Comparison of ENCODE assay signal across 8 mouse cellular contexts in the genomic region with DNA sequence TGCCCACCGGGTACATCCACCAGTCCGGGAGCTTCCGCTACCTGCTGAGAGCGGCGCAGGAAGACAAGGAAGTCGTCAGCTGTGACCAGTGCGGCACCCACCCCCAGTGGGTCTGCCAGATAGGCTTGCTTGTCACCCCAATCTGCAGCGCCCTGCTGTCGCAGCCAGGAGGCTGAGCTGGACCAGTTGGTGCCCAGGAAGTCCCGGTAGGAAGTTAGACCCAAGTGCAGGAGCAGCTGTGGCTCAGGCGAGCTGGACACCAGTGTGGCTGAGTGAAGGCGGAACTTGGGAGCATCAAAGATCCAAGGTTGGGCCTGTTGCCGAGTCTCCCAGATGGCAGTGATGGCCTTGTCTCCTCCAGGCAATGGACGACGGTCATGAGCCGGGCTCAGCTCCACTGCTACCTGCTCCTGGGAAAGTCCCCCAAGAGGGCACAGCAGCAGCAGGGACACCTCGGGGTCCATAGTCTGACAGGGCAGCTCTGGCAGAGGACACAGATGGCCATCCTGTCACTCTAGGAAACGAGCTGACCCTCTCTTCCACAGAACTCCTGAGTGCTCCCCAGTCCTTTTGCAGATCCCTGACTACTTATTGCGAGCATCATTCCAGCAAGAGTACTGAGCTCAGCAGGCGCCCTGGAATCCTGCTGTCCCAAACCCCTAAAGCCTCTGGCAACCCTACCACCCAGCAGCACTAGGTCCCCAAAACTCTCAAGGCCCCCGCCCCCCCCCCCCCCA. TPM values are rescaled to one million over a fixed set of nuclear protein-coding genes. Genes with fewer than 3 reads are reported as not detected.
A peak's percentile ranks its signal among the peaks of the same experiment; 100 is the strongest.
DNase-seq lines count a peak whose midpoint lies in the region; ATAC-seq and TF ChIP-seq lines count a peak whose summit lies in the region.

No protein-coding gene starts in this region.

- peak overlapping the region; percentile 80 for H3K4me3 ChIP-seq in layer of hippocampus, adult 2 months
- peak overlapping the region; percentile 64 for H3K4me3 ChIP-seq in forebrain, embryonic 13.5 days
- H3K4me3 ChIP-seq in limb, embryonic 15.5 days, result peak overlapping the region; percentile 63

- peaks cover 51% of the 10 kb centered on the region for H3K4me1 ChIP-seq in forebrain, embryonic 13.5 days
- H3K4me1 ChIP-seq in limb, embryonic 15.5 days, result peaks cover 43% of the 10 kb centered on the region

- peak overlapping the region; percentile 74 for H3K9ac ChIP-seq in forebrain, embryonic 13.5 days
- H3K9ac ChIP-seq in limb, embryonic 15.5 days, result peak overlapping the region; percentile 52

- ATAC-seq in forebrain, embryonic 13.5 days, result no peak
- ATAC-seq in limb, embryonic 15.5 days (ENCODE audit: insufficient number of reproducible peaks, low FRiP score, low TSS enrichment, low read depth), result no peak

- H3K27ac ChIP-seq in layer of hippocampus, adult 2 months, result peak overlapping the region; percentile 87
- 0 out of 2 replicates have a peak overlapping the region, but pooled peaks have one; percentile 7 for H3K27ac ChIP-seq in forebrain, embryonic 13.5 days
- H3K27ac ChIP-seq in limb, embryonic 15.5 days, result peak overlapping the region; percentile 43; the same call in 1 of the 2 replicates

- WGBS in forebrain, embryonic 13.5 days, result 52% methylated on average over 21 of the region's 21 CpGs
- WGBS in limb, embryonic 15.5 days, result 43% methylated on average over 21 of the region's 21 CpGs

- TF ChIP-seq CTCF in layer of hippocampus, adult 2 months (conservative IDR thresholded peaks at IDR 0.05), result no peak

- no peaks in the 10 kb centered on the region for H3K27me3 ChIP-seq in forebrain, embryonic 13.5 days
- no peaks in the 10 kb centered on the region for H3K27me3 ChIP-seq in limb, embryonic 15.5 days

- peaks cover 24% of the 10 kb centered on the region for H3K36me3 ChIP-seq in forebrain, embryonic 13.5 days (ENCODE audit: poor library complexity, severe bottlenecking)
- H3K36me3 ChIP-seq in limb, embryonic 15.5 days, result peaks cover 26% of the 10 kb centered on the region

- peak overlapping the region; percentile 83 for H3K4me2 ChIP-seq in forebrain, embryonic 13.5 days
- H3K4me2 ChIP-seq in limb, embryonic 15.5 days, result peak overlapping the region; percentile 80

- no peaks in the 10 kb centered on the region for H3K9me3 ChIP-seq in forebrain, embryonic 13.5 days (replicated peaks)
- no peaks in the 10 kb centered on the region for H3K9me3 ChIP-seq in limb, embryonic 15.5 days

- DNase-seq in layer of hippocampus, adult 2 months (ENCODE audit: low spot score in 2 of 2), result no peak
- DNase-seq in layer of hippocampus, adult 18-20 months (ENCODE audit: low spot score in 2 of 2), result no peak
- DNase-seq in adrenal gland, postnatal 14 days, result peak; percentile 65
- DNase-seq in retina, postnatal 1 day, result no peak
- DNase-seq in gastrocnemius, postnatal 25 days, result no peak
- no peak for DNase-seq in frontal cortex, postnatal 10 days (ENCODE audit: low spot score in 2 of 2)

RNA-seq across cellular contexts. Expression of a gene that starts 0.5 kb away (rescaled TPM):
- 10 to 100 TPM; 13.2 to 15.5 TPM for total RNA-seq in layer of hippocampus, adult 2 months (2021)
- total RNA-seq in layer of hippocampus, adult 18-20 months (2021), result 10 to 100 TPM; 12.7 to 14.0 TPM
- total RNA-seq in adrenal gland, postnatal 14 days (2021), result 24.5 and 37.4 TPM in 2 replicates
- polyA plus RNA-seq in forebrain, embryonic 13.5 days (2015; fragmentation: Nextera tagmentation; extraction: Ambion mirVana), result 19.1 TPM in 2 replicates
- polyA plus RNA-seq in limb, embryonic 15.5 days (2015; fragmentation: Nextera tagmentation; extraction: Ambion mirVana), result 21.7 and 24.1 TPM in 2 replicates
- total RNA-seq in gastrocnemius, postnatal 25 days (2021), result 10 to 100 TPM; 15.6 to 17.2 TPM

RNA-seq across cellular contexts. Expression of a gene that starts 0.5 kb away (rescaled TPM):
- 10 to 100 TPM; 17.4 to 19.2 TPM for total RNA-seq in layer of hippocampus, adult 2 months (2021)
- total RNA-seq in layer of hippocampus, adult 18-20 months (2021), result 10 to 100 TPM; 17.2 to 17.8 TPM
- 15.0 and 15.1 TPM in 2 replicates for total RNA-seq in adrenal gland, postnatal 14 days (2021)
- 15.2 and 16.9 TPM in 2 replicates for polyA plus RNA-seq in forebrain, embryonic 13.5 days (2015; fragmentation: Nextera tagmentation; extraction: Ambion mirVana)
- 11.9 and 12.2 TPM in 2 replicates for polyA plus RNA-seq in limb, embryonic 15.5 days (2015; fragmentation: Nextera tagmentation; extraction: Ambion mirVana)
- 10 to 100 TPM; 21.5 to 24.5 TPM for total RNA-seq in gastrocnemius, postnatal 25 days (2021)

RNA-seq across cellular contexts. Expression of a gene that starts 3.1 kb away (rescaled TPM):
- 10 to 100 TPM; 26.1 to 27.6 TPM for total RNA-seq in layer of hippocampus, adult 2 months (2021)
- total RNA-seq in layer of hippocampus, adult 18-20 months (2021), result 10 to 100 TPM; 24.7 to 27.9 TPM
- 44.4 and 47.4 TPM in 2 replicates for total RNA-seq in adrenal gland, postnatal 14 days (2021)
- polyA plus RNA-seq in forebrain, embryonic 13.5 days (2015; fragmentation: Nextera tagmentation; extraction: Ambion mirVana), result 19.1 and 19.8 TPM in 2 replicates
- polyA plus RNA-seq in limb, embryonic 15.5 days (2015; fragmentation: Nextera tagmentation; extraction: Ambion mirVana), result 23.8 and 30.6 TPM in 2 replicates
- 10 to 100 TPM; 31.3 to 32.9 TPM for total RNA-seq in gastrocnemius, postnatal 25 days (2021)

RNA-seq across cellular contexts. Expression of a gene that starts 8.0 kb away (rescaled TPM):
- 10 to 100 TPM; 85.2 to 88.0 TPM for total RNA-seq in layer of hippocampus, adult 2 months (2021)
- total RNA-seq in layer of hippocampus, adult 18-20 months (2021), result 10 to 100 TPM; 95.2 to 95.4 TPM
- 116 and 122 TPM in 2 replicates for total RNA-seq in adrenal gland, postnatal 14 days (2021)
- 33.4 and 34.6 TPM in 2 replicates for polyA plus RNA-seq in forebrain, embryonic 13.5 days (2015; fragmentation: Nextera tagmentation; extraction: Ambion mirVana)
- polyA plus RNA-seq in limb, embryonic 15.5 days (2015; fragmentation: Nextera tagmentation; extraction: Ambion mirVana), result 39.9 and 46.3 TPM in 2 replicates
- 100 to 1,000 TPM; 143 to 156 TPM for total RNA-seq in gastrocnemius, postnatal 25 days (2021)

RNA-seq across cellular contexts. Expression of a gene that starts 15.1 kb away (rescaled TPM):
- 10 to 100 TPM; 81.1 to 83.7 TPM for total RNA-seq in layer of hippocampus, adult 2 months (2021)
- 10 to 100 TPM; 94.2 to 94.6 TPM for total RNA-seq in layer of hippocampus, adult 18-20 months (2021)
- total RNA-seq in adrenal gland, postnatal 14 days (2021), result 115 and 121 TPM in 2 replicates
- polyA plus RNA-seq in forebrain, embryonic 13.5 days (2015; fragmentation: Nextera tagmentation; extraction: Ambion mirVana), result 86.9 and 97.9 TPM in 2 replicates
- 117 and 124 TPM in 2 replicates for polyA plus RNA-seq in limb, embryonic 15.5 days (2015; fragmentation: Nextera tagmentation; extraction: Ambion mirVana)
- total RNA-seq in gastrocnemius, postnatal 25 days (2021), result 10 to 100 TPM in 1 of 2 experiments, 1 to 10 TPM in 1; 7.9 to 12.4 TPM

Comparison
In these comparisons a context has a peak if more than half of its experiments do, and no peak if none do; other contexts are left out.
1. H3K27ac ChIP-seq: peak in every context shown above with its lines; median percentile 87 in layer of hippocampus, adult 2 months; 43 in limb, embryonic 15.5 days; 7 in forebrain, embryonic 13.5 days.